Mouse (Mus musculus): ENCODE measurements around the gene Nckap5. TPM values are rescaled to one million over a fixed set of nuclear protein-coding genes. Genes with fewer than 3 reads are reported as not detected.

Gene Nckap5
- polyA plus RNA-seq, 1 experiment = 0.49 TPM

GRCm38 (mm10) chr1:126443890-126444289 is 386.7 kb downstream of the Nckap5 start:
- Histone ChIP-seq H3K36me3 (replicated peaks; ENCODE audit: low read length) (peaks cover 3% of the 10 kb centered on the region), H3K4me3 (replicated peaks) (no peak overlapping the region), H3K9me3 (no peaks in the 10 kb centered on the region; the same call in 1 of the 2 replicates), H3K27me3 (replicated peaks) (no peaks in the 10 kb centered on the region), H3K4me1 (peaks cover 34% of the 10 kb centered on the region)
- TF ChIP-seq FLI1 (IDR thresholded peaks at IDR 0.05; ENCODE audit: low read length) (no peak), GATA1 (IDR thresholded peaks at IDR 0.05; ENCODE audit: borderline replicate concordance, low read length) (no peak)

DNA sequence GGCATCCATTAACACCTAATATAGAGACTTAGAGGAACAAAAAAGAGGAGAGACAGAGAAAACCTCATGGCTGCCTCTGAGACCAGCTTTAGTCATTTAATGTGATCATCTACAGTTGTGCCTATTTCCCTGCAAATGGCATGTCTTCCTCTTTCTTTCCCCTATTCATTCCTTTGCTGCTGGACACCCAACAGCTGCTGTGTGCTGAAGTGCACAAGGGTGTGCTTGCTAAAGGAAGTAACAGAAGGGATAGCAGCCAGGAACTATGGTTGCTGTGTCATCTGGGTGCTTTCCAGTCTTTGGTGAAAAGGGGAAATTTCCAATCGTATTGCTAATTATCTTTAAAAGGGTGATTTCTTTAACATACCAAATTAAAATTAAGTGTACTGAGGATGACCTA is 387.9 kb downstream of the Nckap5 start:
- TF ChIP-seq GATA1 (IDR thresholded peaks at IDR 0.05; ENCODE audit: borderline replicate concordance, low read length) = no peak
- no peak for TF ChIP-seq FLI1 (IDR thresholded peaks at IDR 0.05; ENCODE audit: low read length)
- H3K36me3 ChIP-seq (replicated peaks; ENCODE audit: low read length) = peaks cover 3% of the 10 kb centered on the region
- H3K9me3 ChIP-seq = no peaks in the 10 kb centered on the region; the same call in 1 of the 2 replicates
- H3K4me3 ChIP-seq (replicated peaks) = no peak overlapping the region
- no peaks in the 10 kb centered on the region for H3K27me3 ChIP-seq (replicated peaks)
- H3K4me1 ChIP-seq = peaks cover 34% of the 10 kb centered on the region

GRCm38 (mm10) chr1:126438000-126438572 is 392.5 kb downstream of the Nckap5 start:
- H3K9me3 ChIP-seq = 0 out of 2 replicates have a peak, but pooled peaks cover 5% of the 10 kb centered on the region
- TF ChIP-seq FLI1 (IDR thresholded peaks at IDR 0.05; ENCODE audit: low read length) = no peak
- TF ChIP-seq GATA1 (IDR thresholded peaks at IDR 0.05; ENCODE audit: borderline replicate concordance, low read length) = no peak
- peaks cover 19% of the 10 kb centered on the region for H3K4me1 ChIP-seq
- H3K4me3 ChIP-seq (replicated peaks) = no peak overlapping the region
- H3K36me3 ChIP-seq (replicated peaks; ENCODE audit: low read length) = no peaks in the 10 kb centered on the region
- no peaks in the 10 kb centered on the region for H3K27me3 ChIP-seq (replicated peaks)

DNA sequence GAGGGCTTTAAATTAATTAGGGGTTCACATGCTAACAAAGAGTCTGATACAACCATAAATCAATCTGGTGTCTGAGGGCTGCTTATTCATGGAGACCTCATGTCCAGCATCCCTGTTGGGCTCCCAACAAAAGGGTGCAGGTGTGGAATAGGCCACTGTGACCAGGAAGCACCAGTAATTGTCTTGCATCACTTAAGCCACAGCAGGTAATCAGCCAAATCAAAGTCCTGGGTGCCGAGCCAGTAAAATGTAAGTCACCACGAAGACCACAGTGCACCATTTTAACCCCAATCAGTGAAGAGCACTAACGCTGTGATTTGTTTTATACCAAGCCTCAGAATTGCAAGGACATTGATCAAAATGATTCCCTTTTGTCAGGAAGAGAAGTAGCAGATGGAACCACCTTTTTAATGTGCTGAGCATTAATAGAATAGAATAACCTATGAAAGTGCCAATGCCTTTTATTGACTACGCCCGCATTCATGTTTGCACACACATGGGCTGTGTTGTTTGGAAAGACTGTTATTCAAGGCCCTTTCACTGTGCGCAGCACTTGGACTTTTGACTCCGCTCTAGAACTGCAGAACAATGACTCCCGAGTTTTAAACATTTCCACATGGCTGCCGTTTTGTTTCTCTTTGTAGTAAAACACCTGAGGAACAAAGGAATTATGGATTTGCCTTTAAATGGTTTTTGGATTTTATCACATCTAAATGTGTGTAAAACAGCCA is 393.5 kb downstream of the Nckap5 start:
- no peak overlapping the region for H3K4me3 ChIP-seq (replicated peaks)
- no peaks in the 10 kb centered on the region for H3K36me3 ChIP-seq (replicated peaks; ENCODE audit: low read length)
- TF ChIP-seq FLI1 (IDR thresholded peaks at IDR 0.05; ENCODE audit: low read length) (no peak), GATA1 (IDR thresholded peaks at IDR 0.05; ENCODE audit: borderline replicate concordance, low read length) (no peak)
- peaks cover 11% of the 10 kb centered on the region for H3K4me1 ChIP-seq
- H3K27me3 ChIP-seq (replicated peaks) = no peaks in the 10 kb centered on the region
- 0 out of 2 replicates have a peak, but pooled peaks cover 5% of the 10 kb centered on the region for H3K9me3 ChIP-seq

GRCm38 (mm10) chr1:126432285-126432684 is 398.3 kb downstream of the Nckap5 start:
- Histone ChIP-seq H3K4me3 (replicated peaks) (no peak overlapping the region), H3K9me3 (0 out of 2 replicates have a peak, but pooled peaks cover 5% of the 10 kb centered on the region)
- TF ChIP-seq GATA1 (IDR thresholded peaks at IDR 0.05; ENCODE audit: borderline replicate concordance, low read length) (no peak), FLI1 (IDR thresholded peaks at IDR 0.05; ENCODE audit: low read length) (no peak)

GRCm38 (mm10) chr1:126431594-126431993 is 399.0 kb downstream of the Nckap5 start:
- Histone ChIP-seq H3K9me3 (0 out of 2 replicates have a peak, but pooled peaks cover 5% of the 10 kb centered on the region), H3K4me3 (replicated peaks) (no peak overlapping the region), H3K36me3 (replicated peaks; ENCODE audit: low read length) (no peaks in the 10 kb centered on the region), H3K27me3 (replicated peaks) (no peaks in the 10 kb centered on the region), H3K4me1 (peaks cover 12% of the 10 kb centered on the region)
- TF ChIP-seq GATA1 (IDR thresholded peaks at IDR 0.05; ENCODE audit: borderline replicate concordance, low read length) = no peak
- no peak for TF ChIP-seq FLI1 (IDR thresholded peaks at IDR 0.05; ENCODE audit: low read length)

More at GRCm38 (mm10) chr1:126432285-126432684, 398.3 kb downstream of the Nckap5 start:
- H3K27me3 ChIP-seq (replicated peaks) = no peaks in the 10 kb centered on the region
- peaks cover 12% of the 10 kb centered on the region for H3K4me1 ChIP-seq
- H3K36me3 ChIP-seq (replicated peaks; ENCODE audit: low read length) = no peaks in the 10 kb centered on the region

- no peak for TF ChIP-seq FLI1 (IDR thresholded peaks at IDR 0.05; ENCODE audit: low read length)
- no peak for TF ChIP-seq GATA1 (IDR thresholded peaks at IDR 0.05; ENCODE audit: borderline replicate concordance, low read length)
- no peaks in the 10 kb centered on the region for H3K36me3 ChIP-seq (replicated peaks; ENCODE audit: low read length)
- H3K4me3 ChIP-seq (replicated peaks) = peak overlapping the region; percentile 70
- peaks cover 19% of the 10 kb centered on the region; the same call in 1 of the 2 replicates for H3K4me1 ChIP-seq
- H3K9me3 ChIP-seq = no peaks in the 10 kb centered on the region
- no peaks in the 10 kb centered on the region for H3K27me3 ChIP-seq (replicated peaks)
Observed at GRCm38 (mm10) chr1:126411426-126411825, 419.2 kb downstream of the Nckap5 start.

- H3K9me3 ChIP-seq = 0 out of 2 replicates have a peak, but pooled peaks cover 1% of the 10 kb centered on the region
- H3K4me1 ChIP-seq = peaks cover 31% of the 10 kb centered on the region
- H3K4me3 ChIP-seq (replicated peaks) = no peak overlapping the region
- H3K36me3 ChIP-seq (replicated peaks; ENCODE audit: low read length) = no peaks in the 10 kb centered on the region
- H3K27me3 ChIP-seq (replicated peaks) = no peaks in the 10 kb centered on the region
- TF ChIP-seq GATA1 (IDR thresholded peaks at IDR 0.05; ENCODE audit: borderline replicate concordance, low read length) (no peak), FLI1 (IDR thresholded peaks at IDR 0.05; ENCODE audit: low read length) (no peak)
Observed at GRCm38 (mm10) chr1:126407886-126408285, 422.7 kb downstream of the Nckap5 start.

DNA sequence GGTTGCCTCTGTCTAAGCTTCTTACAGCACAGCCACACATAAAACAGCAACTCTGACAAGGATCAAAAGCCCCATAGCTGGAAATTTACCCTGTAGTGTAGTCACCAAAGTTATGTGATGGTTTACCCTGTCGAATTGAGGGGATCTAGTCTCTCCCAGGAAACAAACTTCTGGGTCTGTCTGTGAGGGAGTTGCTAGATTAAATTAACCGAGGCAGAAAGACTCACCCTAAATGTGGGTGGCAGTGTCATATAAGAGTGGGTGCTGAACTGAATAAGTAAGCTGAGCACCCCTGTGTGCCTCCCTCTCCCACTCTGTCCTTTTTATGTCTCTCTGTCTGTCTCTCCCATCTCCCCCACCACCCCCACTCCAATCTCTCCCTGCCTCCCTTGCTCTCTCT is 425.1 kb downstream of the Nckap5 start:
- Histone ChIP-seq H3K36me3 (replicated peaks; ENCODE audit: low read length) (no peaks in the 10 kb centered on the region), H3K9me3 (0 out of 2 replicates have a peak, but pooled peaks cover 3% of the 10 kb centered on the region), H3K4me3 (replicated peaks) (no peak overlapping the region), H3K27me3 (replicated peaks) (no peaks in the 10 kb centered on the region), H3K4me1 (peaks cover 25% of the 10 kb centered on the region)
- no peak for TF ChIP-seq GATA1 (IDR thresholded peaks at IDR 0.05; ENCODE audit: borderline replicate concordance, low read length)

DNA sequence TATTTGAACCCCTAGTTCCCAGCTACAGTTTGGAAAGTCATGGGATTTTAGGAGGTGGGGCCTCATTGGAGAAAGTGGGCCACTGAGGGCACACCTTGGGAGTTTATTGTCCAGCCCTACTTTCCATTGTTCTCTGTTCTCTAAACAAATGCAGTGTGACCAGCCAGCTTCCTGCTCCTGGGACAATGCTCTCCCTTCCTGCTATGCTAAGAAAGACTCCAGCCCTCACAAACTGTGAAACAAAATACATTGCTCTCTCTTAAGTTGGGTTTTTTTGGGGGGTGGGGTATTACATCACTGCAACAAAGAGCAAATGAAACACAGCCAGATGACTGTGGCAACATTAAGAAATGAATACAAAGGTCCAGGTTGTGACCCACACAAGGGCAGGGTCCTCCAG is 426.6 kb downstream of the Nckap5 start:
- no peak overlapping the region for H3K4me3 ChIP-seq (replicated peaks)
- H3K9me3 ChIP-seq = 0 out of 2 replicates have a peak, but pooled peaks cover 6% of the 10 kb centered on the region
- H3K27me3 ChIP-seq (replicated peaks) = no peaks in the 10 kb centered on the region
- TF ChIP-seq FLI1 (IDR thresholded peaks at IDR 0.05; ENCODE audit: low read length) = no peak
- no peak for TF ChIP-seq GATA1 (IDR thresholded peaks at IDR 0.05; ENCODE audit: borderline replicate concordance, low read length)
- peaks cover 21% of the 10 kb centered on the region for H3K4me1 ChIP-seq
- H3K36me3 ChIP-seq (replicated peaks; ENCODE audit: low read length) = no peaks in the 10 kb centered on the region

Measured in megakaryocyte, embryonic 14.5 days (primary cell).